Mouse (Mus musculus) liver, adult (tissue): Measurements from ENCODE around the gene Dedd.

Experiments
- GATA4 ChIP-seq: IDR thresholded peaks from 2 replicates; pipeline ENCODE4 v1.6.1; 2014; ENCODE audit warnings: mild to moderate bottlenecking, low read length; ENCODE audit not compliant: insufficient replicate concordance

Gene Dedd

DNA sequence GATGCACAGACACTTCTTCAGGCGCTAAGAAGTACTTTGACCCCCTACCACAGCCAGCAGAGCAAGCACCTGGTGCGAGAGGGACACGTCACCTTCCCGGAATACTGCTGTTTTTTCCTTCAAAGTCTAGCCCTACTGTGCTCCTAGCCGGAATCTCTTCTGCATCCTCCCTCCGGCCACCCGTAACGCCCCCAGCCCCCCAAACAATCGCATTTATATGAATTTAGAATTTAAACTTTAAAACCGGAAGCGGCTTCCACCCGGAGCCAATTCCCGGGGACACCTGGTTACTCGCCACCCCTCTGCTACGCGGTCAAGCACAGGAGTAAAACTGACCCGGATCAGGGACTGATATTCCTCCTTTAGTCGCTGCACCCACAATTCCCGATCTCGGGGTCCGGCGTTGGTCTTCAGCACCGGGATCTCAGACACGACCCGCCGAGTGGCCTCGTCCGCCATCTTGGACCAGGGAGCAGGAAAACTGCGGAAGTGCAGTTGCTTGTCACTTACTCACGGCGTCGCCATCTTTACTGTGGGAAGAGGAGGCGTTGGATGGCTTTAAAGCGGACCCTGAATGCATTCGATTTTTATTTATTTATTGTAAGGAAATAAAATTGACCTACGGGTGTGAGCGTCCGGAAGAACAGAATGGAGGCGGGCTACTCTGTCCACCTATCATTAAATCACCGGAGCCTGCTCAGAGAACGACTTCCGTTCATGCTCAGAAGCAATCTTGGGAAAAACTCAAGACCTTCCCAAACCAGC, 34.5 kb upstream of the Dedd start, which contains the start of gene Ufc1:
Gene Ufc1 (minus strand): TSS at position 727 of the 765 bp plus-strand sequence.
- TF ChIP-seq GATA4, result no peak

DNA sequence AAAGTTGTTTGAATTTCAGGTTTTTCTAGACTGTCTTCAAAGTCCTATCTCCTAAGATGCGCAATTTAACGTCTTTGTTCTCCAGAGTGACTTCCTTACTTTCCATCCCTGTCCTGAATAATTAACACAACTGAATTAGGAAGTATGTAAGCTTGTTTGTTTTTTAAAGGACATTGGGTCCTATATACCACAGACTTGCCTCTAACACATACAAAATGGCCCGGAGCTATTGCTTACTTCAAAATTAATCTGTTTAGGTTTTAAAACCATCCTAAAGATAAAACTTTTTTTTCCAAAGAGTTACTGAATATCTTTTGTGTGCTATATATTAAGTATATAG, 33.9 kb upstream of the Dedd start:
- TF ChIP-seq GATA4, result no peak

- no peak for TF ChIP-seq GATA4
Measured at GRCm38 (mm10) chr1:171298226-171298625, 30.7 kb upstream of the Dedd start.

GRCm38 (mm10) chr1:171309321-171309720, 19.6 kb upstream of the Dedd start:
- TF ChIP-seq GATA4, result no peak

DNA sequence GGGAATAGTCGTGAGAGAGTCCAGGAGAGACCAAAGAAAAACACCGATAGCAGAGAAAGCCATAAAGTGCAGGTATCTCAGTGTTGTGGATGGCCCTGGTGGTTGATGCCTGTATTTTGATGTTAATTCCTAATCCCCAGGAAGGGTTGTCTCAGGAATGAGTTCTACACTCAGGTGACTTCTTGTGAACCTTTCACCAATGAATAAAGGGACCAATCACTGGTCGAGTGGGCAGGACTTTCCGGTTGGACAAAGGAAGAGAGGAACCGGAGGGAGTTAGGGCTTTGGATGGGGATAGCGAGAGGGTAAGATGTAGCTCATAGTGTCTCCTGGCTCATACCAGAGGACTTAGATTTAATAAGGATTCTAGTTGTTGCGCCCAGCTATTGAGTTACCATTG, 9.2 kb upstream of the Dedd start:
- TF ChIP-seq GATA4, result no peak

GRCm38 (mm10) chr1:171320151-171320550, 8.8 kb upstream of the Dedd start:
- no peak for TF ChIP-seq GATA4

GRCm38 (mm10) chr1:171321415-171321814, 7.5 kb upstream of the Dedd start:
- TF ChIP-seq GATA4, result no peak

GRCm38 (mm10) chr1:171322012-171322411, 6.9 kb upstream of the Dedd start:
- TF ChIP-seq GATA4, result no peak

DNA sequence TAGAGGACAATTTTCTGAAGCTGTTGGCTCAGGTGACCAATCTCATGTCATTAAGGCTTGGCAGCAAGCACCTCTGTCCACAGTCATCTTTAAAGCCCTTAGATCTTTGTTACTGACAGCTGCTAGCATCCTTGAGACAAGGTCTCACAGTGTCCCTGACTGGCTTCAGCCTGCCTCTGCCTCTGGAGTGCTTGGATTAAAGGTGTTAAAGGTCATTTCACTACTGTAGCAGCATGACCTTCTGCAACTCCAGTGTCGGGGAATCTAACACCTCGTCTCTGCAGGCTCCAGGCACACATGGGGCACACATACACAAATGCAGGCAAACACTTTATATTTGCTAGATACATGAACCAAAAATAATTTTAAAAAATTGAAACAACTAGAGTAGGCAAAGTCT, 3.4 kb upstream of the Dedd start:
- TF ChIP-seq GATA4, result no peak

DNA sequence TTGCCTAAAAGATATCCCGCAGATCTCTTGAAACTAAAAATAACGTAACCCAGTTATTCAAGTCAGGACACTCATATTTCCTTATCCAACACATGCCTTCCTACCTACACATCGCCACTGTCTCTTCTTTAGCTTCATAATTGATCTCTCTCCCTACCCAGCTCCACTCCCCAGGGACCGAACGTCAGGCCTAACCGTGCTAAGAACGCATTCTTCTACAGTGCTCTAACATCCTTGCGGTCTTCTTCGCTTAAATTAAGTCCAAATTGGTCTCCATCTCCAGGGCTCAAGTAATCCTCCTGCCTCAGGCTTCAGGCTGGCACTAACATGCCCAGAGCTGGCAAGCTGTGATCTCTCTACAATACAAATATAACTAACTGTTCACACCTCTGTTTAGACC, 701 bp upstream of the Dedd start:
- no peak for TF ChIP-seq GATA4

- no peak for TF ChIP-seq GATA4
Measured at GRCm38 (mm10) chr1:171329433-171330215, 679 bp downstream of the Dedd start.

- no peak for TF ChIP-seq GATA4
Measured at GRCm38 (mm10) chr1:171330216-171330560, 1.2 kb downstream of the Dedd start.

GRCm38 (mm10) chr1:171342262-171343207, 13.6 kb downstream of the Dedd start:
- no peak for TF ChIP-seq GATA4

DNA sequence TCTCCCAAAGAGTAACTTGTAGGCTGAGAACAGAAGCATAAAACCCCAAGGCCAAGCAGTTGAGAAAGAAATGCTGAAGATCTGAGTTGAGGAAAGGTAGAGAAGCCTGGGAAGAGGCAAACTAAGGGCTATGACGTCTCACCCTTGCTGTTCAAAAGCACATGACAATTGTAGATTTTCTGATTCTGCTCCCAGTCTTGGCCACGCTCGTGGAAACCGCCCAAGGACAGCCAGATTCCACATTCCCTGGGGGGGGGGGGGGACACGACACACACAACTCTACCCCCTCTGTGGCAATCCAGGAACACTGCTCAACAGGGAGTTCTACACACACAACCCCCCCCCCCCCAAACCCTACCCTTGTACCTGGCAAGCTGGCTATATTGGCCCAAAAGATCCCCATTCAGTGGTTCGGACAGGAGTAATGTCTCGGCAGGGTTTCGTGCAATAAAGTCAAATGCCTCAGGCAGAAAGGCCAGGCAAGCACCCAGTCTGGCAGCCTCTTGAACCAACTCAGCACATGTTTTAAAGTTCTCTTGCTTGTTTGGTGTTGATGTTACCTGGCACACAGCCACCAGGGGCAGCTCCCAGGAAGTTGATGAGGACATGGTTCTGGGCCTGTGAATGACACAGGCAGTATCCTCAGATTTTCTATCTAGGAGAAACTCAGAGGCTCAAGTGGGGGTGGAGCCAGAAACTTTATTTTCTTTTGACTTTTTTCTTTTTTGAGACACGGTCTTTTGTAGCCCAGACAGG, 15.2 kb downstream of the Dedd start:
- no peak for TF ChIP-seq GATA4

GRCm38 (mm10) chr1:171344715-171345114, 15.8 kb downstream of the Dedd start:
- no peak for TF ChIP-seq GATA4
